Mouse (Mus musculus) G1E (cell line): Measurements from ENCODE around the gene Rfwd3.

Source experiments
- CTCF ChIP-seq: IDR thresholded peaks from 2 replicates; pipeline ENCODE4 v1.5.1; 2012; ENCODE audit warnings: low read depth, low read length, inconsistent platforms, mixed read lengths
- GATA1 ChIP-seq: IDR thresholded peaks from 2 replicates; pipeline ENCODE4 v1.6.1; 2012; ENCODE audit warnings: borderline replicate concordance, low read length, inconsistent platforms, mixed read lengths
- GATA2 ChIP-seq: IDR thresholded peaks from 2 replicates; pipeline ENCODE4 v1.6.1; 2012; ENCODE audit warnings: low read depth, low read length, inconsistent platforms, borderline replicate concordance
- POLR2AphosphoS5 ChIP-seq: IDR thresholded peaks from 2 replicates; pipeline ENCODE4 v1.6.1; 2012; ENCODE audit warnings: low read depth, low read length, inconsistent platforms; ENCODE audit not compliant: insufficient replicate concordance
- TAL1 ChIP-seq: conservative IDR thresholded peaks from 2 replicates; pipeline ENCODE4 v1.6.1; 2012; ENCODE audit warnings: low read depth, low read length, inconsistent platforms, mixed read lengths

DNA sequence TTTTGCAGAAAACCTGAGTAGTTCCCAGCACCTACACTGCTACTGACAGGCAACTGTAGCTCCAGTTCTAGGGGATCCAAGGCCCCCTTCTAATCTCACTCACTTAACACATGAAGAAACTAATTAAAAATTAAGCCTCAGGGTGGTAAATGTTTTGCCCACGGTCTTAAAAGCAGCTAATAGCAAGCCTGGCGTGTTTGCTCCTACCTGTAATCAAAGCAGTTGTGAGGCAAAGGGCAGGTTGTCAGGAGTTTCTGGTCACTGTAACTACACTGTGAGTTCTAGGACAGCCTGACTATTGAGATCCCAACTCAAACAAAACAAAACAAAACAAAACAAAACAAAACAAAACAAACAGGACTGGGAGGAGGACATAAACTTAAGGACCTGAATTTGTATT lies 49.9 kb downstream of the Rfwd3 start:
- TF ChIP-seq POLR2AphosphoS5 (no peak), CTCF (no peak), TAL1 (no peak), GATA1 (no peak), GATA2 (no peak)
